Mouse (Mus musculus) erythroblast, embryonic 14.5 days (primary cell): Measurements from ENCODE around the gene Ltbp1.

Experiments used
- GATA1 ChIP-seq: IDR thresholded peaks from 2 replicates; pipeline ENCODE4 v1.6.1; 2012; ENCODE audit warnings: low read length, inconsistent platforms, mixed read lengths
- TAL1 ChIP-seq: IDR thresholded peaks from 3 replicates; pipeline ENCODE4 v1.6.1; 2012; ENCODE audit warnings: low read length, inconsistent platforms, mixed read lengths

DNA sequence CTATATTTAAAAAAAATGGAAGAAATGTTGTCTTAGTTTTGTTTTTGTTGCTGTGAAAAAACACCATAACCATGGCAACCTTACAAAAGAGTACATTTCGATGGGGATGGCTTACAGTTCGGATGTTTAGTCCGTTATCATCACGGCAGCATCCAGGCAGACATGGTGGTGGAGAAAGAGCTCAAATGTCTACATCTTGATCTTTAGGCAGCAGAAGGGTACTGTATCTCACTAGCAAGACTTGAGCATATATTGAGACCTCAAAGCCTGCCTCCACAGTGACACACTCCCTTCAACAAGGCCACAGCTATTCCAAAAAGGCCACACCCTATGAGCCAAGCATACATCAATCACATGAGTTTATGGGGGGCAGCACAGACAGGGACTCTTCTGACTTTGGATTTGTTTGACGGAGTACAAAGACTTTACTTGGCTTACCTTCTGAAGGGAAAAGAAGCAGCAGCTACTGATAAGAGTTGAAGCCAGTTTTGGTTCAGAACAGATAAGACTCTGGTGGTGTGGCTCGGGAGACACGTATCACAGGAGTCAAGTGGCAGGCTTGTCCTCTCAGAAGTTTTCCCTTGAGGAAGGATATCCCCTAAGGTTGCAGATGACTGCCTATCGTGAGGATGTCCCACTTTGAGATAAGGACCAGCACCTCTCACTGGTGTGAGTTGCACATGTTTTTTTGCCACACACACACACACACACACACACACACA, 153.9 kb downstream of the Ltbp1 start:
- TF ChIP-seq TAL1 (no peak), GATA1 (no peak)
